Mouse (Mus musculus) E14TG2a.4 (cell line): ENCODE data around the gene Olfr195.

Source experiments
- CTCF ChIP-seq: conservative IDR thresholded peaks from 2 replicates; pipeline ENCODE4 v1.5.1; 2014; ENCODE audit warnings: low read length
- POU5F1 ChIP-seq: IDR thresholded peaks from 2 replicates; pipeline ENCODE4 v1.6.1; 2014; ENCODE audit warnings: low read length, borderline replicate concordance

DNA sequence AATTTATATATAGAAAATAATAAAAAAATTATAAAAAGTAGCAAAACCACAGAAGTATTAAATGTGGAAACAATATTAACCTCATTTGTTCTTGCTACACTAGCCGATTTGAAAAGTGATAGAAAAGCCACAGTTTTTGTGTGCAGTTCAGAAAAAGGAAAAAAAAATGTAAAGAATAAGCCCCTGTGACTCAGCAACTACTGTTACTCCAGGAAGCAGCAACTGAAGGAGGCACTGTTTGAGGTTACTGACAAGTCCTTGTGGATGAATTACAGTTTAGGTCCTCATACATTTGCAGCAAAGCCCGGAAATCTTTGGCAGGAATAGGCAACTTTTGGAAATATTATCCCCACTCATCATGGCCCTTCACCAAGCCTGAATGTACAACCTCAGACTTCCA is 41.5 kb upstream of the Olfr195 start:
- TF ChIP-seq CTCF (no peak), POU5F1 (no peak)
